Mouse (Mus musculus) CD4-positive, CD25-positive, alpha-beta regulatory T cell (primary cell): ENCODE data around the gene Bcl7b. TPM values are rescaled to one million over a fixed set of nuclear protein-coding genes. Genes with fewer than 3 reads are reported as not detected.

Experiments
- polyA plus RNA-seq: library from polyadenylated mRNA; unstranded; fragments of 100-300 nt; shearing (Covaris generic); gene quantifications from one replicate; pipeline ENCODE4 v1.2.1, GENCODE M21; 2017

The Bcl7b gene
- 107 TPM for polyA plus RNA-seq

GRCm38 (mm10) chr5:135168063-135169062, at the start of gene Bcl7b:
Gene Bcl7b (plus strand): TSS chr5:135168283.

GRCm38 (mm10) chr5:135149053-135149819, 18.8 kb upstream of the Bcl7b start, which contains the start of gene Tbl2:
Gene Tbl2 (plus strand): TSS chr5:135149657.

GRCm38 (mm10) chr5:135186621-135187348, 18.7 kb downstream of the Bcl7b start, which contains the start of gene Baz1b:
Gene Baz1b (plus strand): TSS chr5:135187264.

Other genes starting within 250 kb of the Bcl7b start
- 14.3 TPM for gene Mettl27, start 235.9 kb upstream of the Bcl7b start, polyA plus RNA-seq
- 0.16 TPM for gene Cldn4, start 221.3 kb upstream of the Bcl7b start, polyA plus RNA-seq
- gene Cldn3, start 182.1 kb upstream of the Bcl7b start, polyA plus RNA-seq = not detected
- gene Abhd11, start 159.1 kb upstream of the Bcl7b start, polyA plus RNA-seq = 92.5 TPM
- gene Stx1a, start 144.8 kb upstream of the Bcl7b start, polyA plus RNA-seq = 24.8 TPM
- gene Dnajc30, start 104.1 kb upstream of the Bcl7b start, polyA plus RNA-seq = 20.5 TPM
- 110 TPM for gene Bud23, start 103.3 kb upstream of the Bcl7b start, polyA plus RNA-seq
- 0.19 TPM for gene Vps37d, start 90.0 kb upstream of the Bcl7b start, polyA plus RNA-seq
- gene Mlxipl, start 78.4 kb upstream of the Bcl7b start, polyA plus RNA-seq = 0.20 TPM
- 13.8 TPM for gene Tbl2, start 18.6 kb upstream of the Bcl7b start, polyA plus RNA-seq
- 51.2 TPM for gene Baz1b, start 19.0 kb downstream of the Bcl7b start, polyA plus RNA-seq
- gene Fzd9, start 82.9 kb downstream of the Bcl7b start, polyA plus RNA-seq = not detected
- gene Fkbp6, start 181.8 kb downstream of the Bcl7b start, polyA plus RNA-seq = not detected
- not detected for gene Trim50, start 185.0 kb downstream of the Bcl7b start, polyA plus RNA-seq
- 46.9 TPM for gene Nsun5, start 201.7 kb downstream of the Bcl7b start, polyA plus RNA-seq
- 38.3 TPM for gene Pom121, start 226.3 kb downstream of the Bcl7b start, polyA plus RNA-seq